Mouse (Mus musculus): ENCODE data around the gene Spint5. TPM values are rescaled to one million over a fixed set of nuclear protein-coding genes. Genes with fewer than 3 reads are reported as not detected.

Spint5 gene
- total RNA-seq, 2 experiments from 2014 or later, result not detected

- no peak for DNase-seq (ENCODE audit: low spot score in 2 of 2)
Measured at GRCm38 (mm10) chr2:164735446-164735845, 20.3 kb downstream of the Spint5 start.

GRCm38 (mm10) chr2:164737377-164738090, 22.4 kb downstream of the Spint5 start:
- DNase-seq (ENCODE audit: low spot score in 2 of 2), result no peak

GRCm38 (mm10) chr2:164739876-164740275, 24.8 kb downstream of the Spint5 start:
- no peak for DNase-seq (ENCODE audit: low spot score in 2 of 2)

DNA sequence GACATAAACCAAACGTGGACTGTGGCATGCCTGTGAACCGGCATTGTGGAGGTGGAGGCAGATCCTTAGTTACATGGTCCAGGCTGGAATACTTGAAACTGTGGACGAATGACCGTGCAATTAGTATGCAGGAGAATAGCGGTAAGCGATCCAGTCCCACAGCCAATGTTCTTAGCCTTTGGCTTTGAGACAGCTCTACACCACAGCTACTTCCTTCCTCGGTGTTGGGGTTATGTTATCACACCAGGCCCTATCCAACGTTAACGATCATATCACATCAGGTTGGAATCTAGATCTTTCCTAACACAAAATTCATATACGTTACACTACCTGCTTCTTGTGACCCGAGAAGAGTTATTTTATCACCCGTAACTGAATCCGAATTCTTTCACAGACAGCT, 29.9 kb downstream of the Spint5 start:
- no peak for DNase-seq (ENCODE audit: low spot score in 2 of 2)

GRCm38 (mm10) chr2:164745843-164746479, 30.9 kb downstream of the Spint5 start, which contains the start of the genes Wfdc3 and Dnttip1:
Gene Wfdc3 (minus strand): TSS chr2:164745931.
Gene Dnttip1 (plus strand): TSS chr2:164745983.
- peak; percentile 89 to 91 for DNase-seq (ENCODE audit: low spot score in 2 of 2)

DNA sequence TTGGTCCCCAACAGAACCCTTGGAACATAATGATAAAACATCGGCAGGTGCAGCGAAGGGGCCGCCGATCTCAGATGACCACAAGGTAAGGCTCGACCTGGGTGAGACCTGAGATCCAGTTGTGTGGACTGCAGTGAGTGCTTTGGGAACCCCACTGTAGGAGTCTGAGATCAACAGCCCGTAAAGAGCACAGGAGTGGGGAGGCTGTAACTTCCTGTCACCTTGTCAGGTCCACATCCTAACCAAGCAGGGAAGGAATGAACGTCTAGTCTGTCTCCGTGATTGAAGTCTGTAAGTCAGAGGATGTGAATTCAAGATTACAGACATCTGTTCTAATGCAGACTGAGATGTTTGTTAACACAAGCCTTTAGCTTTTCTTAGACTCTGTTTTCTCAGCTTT, 31.6 kb downstream of the Spint5 start:
- DNase-seq (ENCODE audit: low spot score in 2 of 2), result no peak

GRCm38 (mm10) chr2:164748191-164748590, 33.1 kb downstream of the Spint5 start:
- DNase-seq (ENCODE audit: low spot score in 2 of 2), result no peak

GRCm38 (mm10) chr2:164748991-164749390, 33.9 kb downstream of the Spint5 start:
- no peak for DNase-seq (ENCODE audit: low spot score in 2 of 2)

DNA sequence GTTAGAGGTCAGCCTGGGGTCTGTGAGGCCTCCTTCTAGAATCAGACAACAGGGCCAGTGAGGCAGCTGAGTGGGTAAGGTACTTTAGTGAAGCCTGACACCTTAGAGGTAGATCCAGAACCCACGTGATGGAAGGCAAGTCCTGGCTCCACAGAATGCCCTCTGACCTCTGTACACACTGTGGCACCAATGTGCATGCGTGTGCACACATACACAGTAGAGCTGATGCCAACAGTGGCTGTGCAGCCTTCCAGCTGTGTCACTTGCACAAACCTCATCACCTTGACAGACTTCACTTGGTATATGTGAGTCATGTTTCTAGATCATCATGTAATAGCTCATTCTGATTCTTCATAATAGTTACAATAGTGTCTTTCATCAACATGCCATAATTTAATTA, 37.3 kb downstream of the Spint5 start:
- DNase-seq (ENCODE audit: low spot score in 2 of 2), result no peak

DNA sequence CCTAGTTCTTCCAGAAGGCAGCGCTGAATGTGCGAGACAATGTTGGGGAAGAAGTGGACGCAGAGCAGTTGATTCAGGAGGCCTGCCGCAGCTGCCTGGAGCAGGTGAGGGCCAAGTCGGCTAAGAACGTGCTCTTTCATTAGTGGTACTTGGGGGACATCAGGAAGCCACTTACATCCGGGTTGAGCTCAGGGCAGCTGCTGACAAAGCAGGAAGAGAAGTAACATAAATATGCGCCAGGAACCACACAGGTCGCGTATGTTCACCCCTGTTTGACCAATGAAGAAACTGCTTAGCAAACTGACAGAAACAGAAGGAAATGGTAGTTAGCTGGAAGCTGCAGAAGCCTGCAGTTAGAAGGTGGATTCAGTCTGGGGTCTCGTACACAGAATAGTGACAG, 39.0 kb downstream of the Spint5 start:
- no peak for DNase-seq (ENCODE audit: low spot score in 2 of 2)

- no peak for DNase-seq (ENCODE audit: low spot score in 2 of 2)
Measured at GRCm38 (mm10) chr2:164754800-164755199, 39.7 kb downstream of the Spint5 start.

- no peak for DNase-seq (ENCODE audit: low spot score in 2 of 2)
Measured at GRCm38 (mm10) chr2:164757841-164758240, 42.7 kb downstream of the Spint5 start.

DNA sequence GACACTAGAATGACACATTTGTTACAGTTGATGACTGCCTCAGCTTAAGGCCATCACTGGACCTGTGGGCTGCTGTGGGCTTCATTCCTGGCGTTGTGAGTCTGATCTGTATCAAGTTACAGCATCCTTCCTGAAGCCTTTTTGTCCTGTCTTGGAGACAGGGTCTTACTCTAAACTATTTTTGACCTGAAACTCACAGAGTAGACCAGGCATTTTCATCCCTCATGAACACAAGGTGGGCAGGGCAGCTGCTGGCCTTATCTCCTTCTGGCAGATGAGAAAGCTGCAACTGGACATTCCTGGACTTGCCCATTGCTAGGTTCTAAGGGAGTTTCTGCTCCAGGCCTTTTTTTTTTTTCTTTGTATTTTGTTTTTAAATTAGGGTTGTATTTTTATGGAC, 43.6 kb downstream of the Spint5 start:
- DNase-seq (ENCODE audit: low spot score in 2 of 2), result no peak

- DNase-seq (ENCODE audit: low spot score in 2 of 2), result no peak
Measured at GRCm38 (mm10) chr2:164760059-164760833, 45.1 kb downstream of the Spint5 start.

GRCm38 (mm10) chr2:164761502-164761901, 46.4 kb downstream of the Spint5 start:
- DNase-seq (ENCODE audit: low spot score in 2 of 2), result no peak

DNA sequence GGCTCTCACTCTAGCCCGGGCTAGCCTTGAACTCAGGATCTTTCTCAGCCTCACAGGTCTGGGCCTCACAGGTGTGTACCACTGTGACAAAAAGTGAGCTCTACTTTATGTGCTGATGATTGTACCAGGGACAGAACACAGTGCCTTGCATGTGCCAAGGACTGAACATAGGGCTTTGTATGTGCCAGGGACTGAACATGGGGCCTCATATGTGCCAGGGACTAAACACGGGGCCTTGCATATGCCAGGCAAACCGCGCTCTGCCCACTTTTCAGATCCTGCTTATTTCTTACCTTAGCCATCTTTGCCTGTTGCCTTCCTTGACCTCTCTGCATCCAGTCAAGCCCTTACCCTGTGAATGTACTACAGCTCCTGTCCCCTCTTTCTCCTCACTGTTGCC, 46.9 kb downstream of the Spint5 start:
- DNase-seq (ENCODE audit: low spot score in 2 of 2), result no peak

GRCm38 (mm10) chr2:164762593-164762992, 47.5 kb downstream of the Spint5 start:
- DNase-seq (ENCODE audit: low spot score in 2 of 2), result no peak

- DNase-seq (ENCODE audit: low spot score in 2 of 2), result no peak
Measured at GRCm38 (mm10) chr2:164765841-164766240, 50.7 kb downstream of the Spint5 start.

Measured in adrenal gland, postnatal 4 days (tissue).